Mouse (Mus musculus): ENCODE measurements around the gene Pbx4.

GRCm38 (mm10) chr8:69882833-69883600, 50.7 kb downstream of the Pbx4 start:
- no peak for TF ChIP-seq HCFC1 (IDR thresholded peaks at IDR 0.05; ENCODE audit: borderline replicate concordance, insufficient read depth, low read length)
- TF ChIP-seq MAFK (IDR thresholded peaks at IDR 0.05; ENCODE audit: insufficient read depth, low read depth, low read length), result no peak
- TF ChIP-seq ZC3H11A (IDR thresholded peaks at IDR 0.05; ENCODE audit: borderline replicate concordance, low read depth, low read length), result no peak
- no peak for TF ChIP-seq CHD2 (IDR thresholded peaks at IDR 0.05; ENCODE audit: low read depth, low read length)
- no peak for TF ChIP-seq ZNF384 (IDR thresholded peaks at IDR 0.05; ENCODE audit: low read depth, low read length)
